Mouse (Mus musculus) MEL (cell line): ENCODE results near the gene Senp7. TPM values are rescaled to one million over a fixed set of nuclear protein-coding genes. Genes with fewer than 3 reads are reported as not detected.
A peak's percentile ranks its signal among the peaks of the same experiment; 100 is the strongest.

Source experiments
- DNase-seq: peaks from one replicate; pipeline ENCODE4 v3.0.0; 2011; ENCODE audit warnings: low read depth, low spot score
- H3K27ac ChIP-seq: 2 replicates; pipeline ENCODE4 v1.5.1; 2012; ENCODE audit warnings: low read depth, mild to moderate bottlenecking, control low read depth, low read length, moderate library complexity; ENCODE audit not compliant: control insufficient read depth
- H3K27me3 ChIP-seq, 2 experiments: fragments of 150-350 bp in 1 of 2; sonication (generic) in 1 of 2; 2 replicates each; pipeline ENCODE4 v1.6.1; 2012; ENCODE audit warnings: low read length in 2 of 2, mild to moderate bottlenecking in 2 of 2, improper control_type of control experiment in 1 of 2, moderate library complexity in 1 of 2; ENCODE audit not compliant: insufficient read depth in 2 of 2, control insufficient read depth in 1 of 2
- H3K36me3 ChIP-seq, 2 experiments: 2 replicates each; pipeline ENCODE4 v1.6.1; 2012 to 2014; ENCODE audit warnings: low read length in 2 of 2, improper control_type of control experiment in 1 of 2, inconsistent platforms in 1 of 2, mild to moderate bottlenecking in 1 of 2; ENCODE audit not compliant: insufficient read depth in 2 of 2, control insufficient read depth in 1 of 2
- H3K4me1 ChIP-seq, 2 experiments: fragments of 150-350 bp in 1 of 2; sonication (generic) in 1 of 2; 2 replicates each; pipeline ENCODE4 v1.6.1; 2012; ENCODE audit warnings: low read length in 2 of 2, improper control_type of control experiment in 1 of 2, mild to moderate bottlenecking in 1 of 2; ENCODE audit not compliant: insufficient read depth in 2 of 2, control insufficient read depth in 1 of 2
- H3K4me3 ChIP-seq, 2 experiments: fragments of 150-350 bp in 1 of 2; sonication (generic) in 1 of 2; 2 replicates each; pipeline ENCODE4 v1.5.1; 2012; ENCODE audit warnings: low read depth in 2 of 2, low read length in 2 of 2, mild to moderate bottlenecking in 2 of 2, moderate library complexity in 2 of 2, control low read depth in 1 of 2, improper control_type of control experiment in 1 of 2; ENCODE audit not compliant: control insufficient read depth in 1 of 2, insufficient read depth in 1 of 2
- H3K79me2 ChIP-seq: 2 replicates; pipeline ENCODE4 v1.6.1; 2012; ENCODE audit warnings: mild to moderate bottlenecking, low read length, moderate library complexity; ENCODE audit not compliant: control insufficient read depth, poor library complexity, insufficient read depth
- H3K9ac ChIP-seq: 2 replicates; pipeline ENCODE4 v1.6.1; 2012; ENCODE audit warnings: low read depth, mild to moderate bottlenecking, control low read depth, low read length, moderate library complexity; ENCODE audit not compliant: control insufficient read depth, poor library complexity, severe bottlenecking
- H3K9me3 ChIP-seq: fragments of 150-350 bp; sonication (generic); replicated peaks from 2 replicates; pipeline ENCODE4 v1.6.1; 2012; ENCODE audit warnings: mild to moderate bottlenecking, low read length, improper control_type of control experiment, moderate library complexity; ENCODE audit not compliant: insufficient read depth
- BHLHE40 ChIP-seq: IDR thresholded peaks from 2 replicates; pipeline ENCODE4 v1.6.1; 2012; ENCODE audit warnings: low read depth, mild to moderate bottlenecking, inconsistent platforms, low read length, improper control_type of control experiment, borderline replicate concordance
- CHD2 ChIP-seq: IDR thresholded peaks from 2 replicates; pipeline ENCODE4 v1.6.1; 2011; ENCODE audit warnings: low read length, improper control_type of control experiment
- CTCF ChIP-seq, 3 experiments: IDR thresholded peaks in 2 of 3; conservative IDR thresholded peaks in 1 of 3; 2 replicates each; pipeline ENCODE4 v1.5.1; 2011 to 2012; ENCODE audit warnings: low read length in 3 of 3, low read depth in 2 of 3, mild to moderate bottlenecking in 2 of 3, improper control_type of control experiment in 1 of 3, inconsistent platforms in 1 of 3, mixed read lengths in 1 of 3, moderate library complexity in 1 of 3; ENCODE audit not compliant: control insufficient read depth in 1 of 3, insufficient read depth in 1 of 3, poor library complexity in 1 of 3, severe bottlenecking in 1 of 3
- ELF1 ChIP-seq: IDR thresholded peaks from 2 replicates; pipeline ENCODE4 v1.6.1; 2014; ENCODE audit warnings: low read depth, mild to moderate bottlenecking, inconsistent platforms, low read length, improper control_type of control experiment, moderate library complexity
- EP300 ChIP-seq, 2 experiments: IDR thresholded peaks; 2 replicates each; pipeline ENCODE4 v1.6.1; 2011; ENCODE audit warnings: improper control_type of control experiment in 2 of 2, low read length in 2 of 2, low read depth in 1 of 2, mild to moderate bottlenecking in 1 of 2
- ETS1 ChIP-seq: IDR thresholded peaks from 2 replicates; pipeline ENCODE4 v1.6.1; 2012; ENCODE audit warnings: low read depth, mild to moderate bottlenecking, inconsistent platforms, low read length, improper control_type of control experiment, moderate library complexity
- GATA1 ChIP-seq: IDR thresholded peaks from 2 replicates; pipeline ENCODE4 v1.6.1; 2011; ENCODE audit warnings: low read depth, low read length, improper control_type of control experiment
- HCFC1 ChIP-seq: IDR thresholded peaks from 2 replicates; pipeline ENCODE4 v1.6.1; 2012; ENCODE audit warnings: low read depth, mild to moderate bottlenecking, inconsistent platforms, low read length, improper control_type of control experiment, moderate library complexity
- JUND ChIP-seq: IDR thresholded peaks from 2 replicates; pipeline ENCODE4 v1.6.1; 2011; ENCODE audit warnings: low read depth, mild to moderate bottlenecking, improper control_type of control experiment, low read length
- KAT2A ChIP-seq: conservative IDR thresholded peaks from 2 replicates; pipeline ENCODE4 v1.6.1; 2012; ENCODE audit warnings: low read depth, low read length, improper control_type of control experiment, inconsistent platforms
- MAFK ChIP-seq: IDR thresholded peaks from 2 replicates; pipeline ENCODE4 v1.6.1; 2011; ENCODE audit warnings: low read depth, mild to moderate bottlenecking, low read length, improper control_type of control experiment, borderline replicate concordance
- MAZ ChIP-seq: IDR thresholded peaks from 2 replicates; pipeline ENCODE4 v1.6.1; 2012; ENCODE audit warnings: low read depth, mild to moderate bottlenecking, inconsistent platforms, low read length, improper control_type of control experiment
- MXI1 ChIP-seq: IDR thresholded peaks from 2 replicates; pipeline ENCODE4 v1.6.1; 2011; ENCODE audit warnings: mild to moderate bottlenecking, low read depth, low read length, improper control_type of control experiment
- MYB ChIP-seq: IDR thresholded peaks from 2 replicates; pipeline ENCODE4 v1.6.1; 2011; ENCODE audit warnings: mild to moderate bottlenecking, low read depth, low read length, improper control_type of control experiment
- MYC ChIP-seq: IDR thresholded peaks from 2 replicates; pipeline ENCODE4 v1.6.1; 2011; ENCODE audit warnings: low read depth, mild to moderate bottlenecking, low read length, improper control_type of control experiment, moderate library complexity
- NELFE ChIP-seq: IDR thresholded peaks from 2 replicates; pipeline ENCODE4 v1.6.1; 2011; ENCODE audit warnings: low read depth, low read length, improper control_type of control experiment
- NRF1 ChIP-seq: IDR thresholded peaks from 2 replicates; pipeline ENCODE4 v1.6.1; 2014; ENCODE audit warnings: low read depth, mild to moderate bottlenecking, inconsistent platforms, low read length, improper control_type of control experiment, moderate library complexity; ENCODE audit not compliant: poor library complexity, insufficient read depth, severe bottlenecking
- POLR2A ChIP-seq, 2 experiments: IDR thresholded peaks; 2 replicates each; pipeline ENCODE4 v1.6.1; 2011 to 2012; ENCODE audit warnings: low read length in 2 of 2, mild to moderate bottlenecking in 2 of 2, control low read depth in 1 of 2, improper control_type of control experiment in 1 of 2, low read depth in 1 of 2, moderate library complexity in 1 of 2; ENCODE audit not compliant: control insufficient read depth in 1 of 2, insufficient read depth in 1 of 2, poor library complexity in 1 of 2
- POLR2AphosphoS5 ChIP-seq: IDR thresholded peaks from 2 replicates; pipeline ENCODE4 v1.6.1; 2012; ENCODE audit warnings: low read depth, borderline replicate concordance, mild to moderate bottlenecking, inconsistent platforms, low read length, moderate library complexity, mixed read lengths
- RCOR1 ChIP-seq: IDR thresholded peaks from 2 replicates; pipeline ENCODE4 v1.6.1; 2012; ENCODE audit warnings: low read depth, mild to moderate bottlenecking, inconsistent platforms, low read length, improper control_type of control experiment
- SIN3A ChIP-seq: IDR thresholded peaks from 2 replicates; pipeline ENCODE4 v1.6.1; 2012; ENCODE audit warnings: low read length, improper control_type of control experiment, inconsistent platforms
- SMC3 ChIP-seq: IDR thresholded peaks from 2 replicates; pipeline ENCODE4 v1.6.1; 2011; ENCODE audit warnings: low read depth, low read length, improper control_type of control experiment
- TAL1 ChIP-seq: IDR thresholded peaks from 2 replicates; pipeline ENCODE4 v1.6.1; 2012; ENCODE audit warnings: mild to moderate bottlenecking, inconsistent platforms, low read length, moderate library complexity, mixed read lengths
- TBP ChIP-seq: IDR thresholded peaks from 2 replicates; pipeline ENCODE4 v1.8.0; 2011; ENCODE audit warnings: low read depth, low read length, improper control_type of control experiment
- TCF12 ChIP-seq: IDR thresholded peaks from 2 replicates; pipeline ENCODE4 v1.6.1; 2014; ENCODE audit warnings: low read depth, mild to moderate bottlenecking, inconsistent platforms, low read length, improper control_type of control experiment, moderate library complexity
- USF1 ChIP-seq: IDR thresholded peaks from 2 replicates; pipeline ENCODE4 v1.6.1; 2014; ENCODE audit warnings: low read depth, mild to moderate bottlenecking, inconsistent platforms, low read length, improper control_type of control experiment, moderate library complexity
- ZMIZ1 ChIP-seq: IDR thresholded peaks from 2 replicates; pipeline ENCODE4 v1.6.1; 2012; ENCODE audit warnings: low read depth, mild to moderate bottlenecking, inconsistent platforms, low read length, improper control_type of control experiment, moderate library complexity
- ZNF384 ChIP-seq: IDR thresholded peaks from 2 replicates; pipeline ENCODE4 v1.6.1; 2012; ENCODE audit warnings: low read depth, mild to moderate bottlenecking, inconsistent platforms, low read length, improper control_type of control experiment
- polyA plus RNA-seq, 2 experiments: library from polyadenylated mRNA; stranded (reverse) in 1 of 2; unstranded in 1 of 2; fragments of >175 nt in 1 of 2; fragments of >200 nt in 1 of 2; gene quantifications; 2 replicates each; pipeline versions ENCODE4 v1.2.1 to v1.2.4; 2012; ENCODE audit warnings: low replicate concordance in 2 of 2, low read depth in 1 of 2; ENCODE audit not compliant: insufficient read length in 2 of 2, insufficient read depth in 1 of 2, missing spikeins in 1 of 2
- total RNA-seq: library from RNA; depleted of rRNA; stranded (reverse); fragments of 300-350 nt; gene quantifications from 2 replicates; pipeline ENCODE4 v1.2.3, GENCODE M21; 2012

Senp7 gene
- total and polyA plus RNA-seq, 3 experiments, result 7.7 to 15.0 TPM; not detected in 1

DNA sequence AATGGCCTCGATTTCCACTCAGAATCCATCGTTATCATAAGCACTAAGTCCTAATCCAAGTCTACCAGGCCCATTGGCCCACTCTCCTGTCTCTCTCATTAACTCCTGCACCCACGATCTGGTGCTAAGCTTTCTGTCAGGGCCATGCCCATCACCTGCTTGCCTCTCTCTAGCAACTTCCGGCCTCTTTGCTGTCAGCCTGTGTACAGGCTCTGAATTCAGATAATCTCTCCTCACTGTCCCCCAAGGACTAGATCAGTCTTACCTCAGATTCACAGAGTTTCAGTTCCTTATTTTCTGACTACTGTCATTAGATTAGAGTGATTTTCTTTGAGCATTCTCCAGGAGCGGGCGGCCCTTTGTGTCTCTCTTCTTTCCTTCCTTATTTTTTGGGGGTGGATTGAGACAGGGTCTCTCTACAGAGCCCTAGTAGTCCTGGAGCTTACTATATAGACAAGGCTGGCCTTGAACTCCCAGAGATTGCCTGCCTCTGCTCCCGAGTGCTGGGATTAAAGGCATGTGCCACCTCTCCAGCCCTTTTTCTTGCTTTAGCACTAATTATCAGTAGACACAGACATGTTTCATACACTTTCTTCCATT is 14.0 kb downstream of the Senp7 start:
- DNase-seq, result peak; percentile 84

DNA sequence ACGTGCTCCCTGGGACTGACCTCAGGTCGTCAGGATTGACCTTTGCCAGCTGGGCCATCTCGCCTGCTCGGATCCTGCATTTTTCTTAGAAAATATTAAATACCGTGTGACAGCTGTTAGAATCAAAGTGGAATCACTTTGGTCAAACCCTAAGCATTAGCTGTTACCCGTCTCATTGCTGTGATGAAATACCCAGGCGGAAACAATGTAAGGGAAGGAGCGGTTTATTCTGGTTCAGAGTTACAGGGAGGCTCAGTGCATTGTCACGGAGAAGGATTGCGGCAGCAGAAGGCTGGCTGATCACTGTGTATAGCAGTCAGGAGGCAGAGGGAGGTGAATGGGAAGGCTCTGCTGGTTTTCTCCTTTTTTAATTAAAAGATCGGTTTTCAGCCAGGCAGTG is 14.8 kb downstream of the Senp7 start:
- Histone ChIP-seq H3K27ac (no peak overlapping the region), H3K36me3 (peaks cover 0 to 9% of the 10 kb centered on the region in 2 experiments; a peak in 2 of 4 replicates), H3K9ac (no peak overlapping the region), H3K4me1 (peaks cover 0 to 13% of the 10 kb centered on the region in 2 experiments), H3K27me3 (0 out of 4 replicates have a peak, but pooled peaks cover 0 to 1% of the 10 kb centered on the region in 2 experiments), H3K9me3 (no peaks in the 10 kb centered on the region), H3K4me3 (no peak overlapping the region), H3K79me2 (no peaks in the 10 kb centered on the region; the same call in 1 of the 2 replicates)
- no peak for TF ChIP-seq ELF1
- no peak for TF ChIP-seq JUND
- TF ChIP-seq KAT2A, result no peak
- no peak for TF ChIP-seq CHD2
- TF ChIP-seq CTCF (IDR thresholded peaks at IDR 0.05 in 2 of 3, conservative IDR thresholded peaks at IDR 0.05 in 1 of 3; ENCODE audit: control insufficient read depth in 1 of 3, insufficient read depth in 1 of 3, low read depth in 2 of 3, low read length in 3 of 3, poor library complexity in 1 of 3, severe bottlenecking in 1 of 3), result no peak
- TF ChIP-seq ZMIZ1, result no peak
- no peak for TF ChIP-seq TBP
- no peak for TF ChIP-seq MXI1
- TF ChIP-seq NRF1, result no peak
- no peak for TF ChIP-seq NELFE
- no peak for TF ChIP-seq MYC
- no peak for TF ChIP-seq ZNF384
- TF ChIP-seq MAFK, result no peak
- TF ChIP-seq SIN3A, result no peak
- no peak for TF ChIP-seq MYB
- no peak for TF ChIP-seq ETS1
- no peak for TF ChIP-seq HCFC1
- TF ChIP-seq POLR2A (IDR thresholded peaks at IDR 0.05; ENCODE audit: control insufficient read depth in 1 of 2, insufficient read depth in 1 of 2, low read depth in 1 of 2, low read length in 2 of 2, poor library complexity in 1 of 2), result no peak
- TF ChIP-seq POLR2AphosphoS5, result no peak
- no peak for TF ChIP-seq BHLHE40
- no peak for DNase-seq

More for the DNA sequence above, 14.0 kb downstream of the Senp7 start:
- Histone ChIP-seq H3K27me3 (0 out of 4 replicates have a peak, but pooled peaks cover 0 to 1% of the 10 kb centered on the region in 2 experiments), H3K27ac (peak overlapping the region; percentile 84), H3K79me2 (no peaks in the 10 kb centered on the region; the same call in 1 of the 2 replicates), H3K9ac (peak overlapping the region; percentile 68), H3K4me3 (peak overlapping the region; percentile 31 to 50), H3K36me3 (peaks cover 0 to 8% of the 10 kb centered on the region in 2 experiments; a peak in 2 of 4 replicates), H3K9me3 (no peaks in the 10 kb centered on the region)
- TF ChIP-seq MYC, result peak; percentile 66; the same call in 1 of the 2 replicates
- no peak for TF ChIP-seq MAZ
- no peak for TF ChIP-seq NELFE
- TF ChIP-seq POLR2A (IDR thresholded peaks at IDR 0.05; ENCODE audit: control insufficient read depth in 1 of 2, insufficient read depth in 1 of 2, low read depth in 1 of 2, low read length in 2 of 2, poor library complexity in 1 of 2), result 0 out of 4 replicates have a peak, but pooled peaks of 1 of the 2 experiments have one; percentile 27
- peak; percentile 28; the same call in 1 of the 2 replicates for TF ChIP-seq HCFC1
- TF ChIP-seq GATA1, result peak; percentile 65
- peak; percentile 8; the same call in 1 of the 2 replicates for TF ChIP-seq TAL1
- peak; percentile 40; the same call in 1 of the 2 replicates for TF ChIP-seq MXI1
- TF ChIP-seq ELF1, result peak; percentile 71
- TF ChIP-seq RCOR1, result peak; percentile 92
- TF ChIP-seq USF1, result no peak
- TF ChIP-seq EP300 (IDR thresholded peaks at IDR 0.05; ENCODE audit: low read depth in 1 of 2, low read length in 2 of 2), result peak; percentile 56 to 61
- TF ChIP-seq SMC3, result no peak
- TF ChIP-seq KAT2A, result no peak
- TF ChIP-seq TBP, result 0 out of 2 replicates have a peak, but pooled peaks have one; percentile 34
- no peak for TF ChIP-seq ZMIZ1
- peak; percentile 39; the same call in 1 of the 2 replicates for TF ChIP-seq TCF12
- TF ChIP-seq SIN3A, result peak; percentile 71
- TF ChIP-seq ETS1, result 0 out of 2 replicates have a peak, but pooled peaks have one; percentile 49
- TF ChIP-seq, all 39 proteins: peak for 13
- peaks cover 0 to 13% of the 10 kb centered on the region in 2 experiments; a peak in 3 of 4 replicates for H3K4me1 ChIP-seq
